Mouse (Mus musculus) regulatory T cell (primary cell): ENCODE data around the gene Cldn34a.
"Not testable (repeated sequence)": the region's sequence is repeated elsewhere in the genome, so short reads cannot be mapped to it uniquely, and the experiment has no call there.

Experiments
- in situ Hi-C: fragments of 300-600 bp; cut with MboI, MseI; formaldehyde crosslinking; loops from one replicate; pipeline ENCODE4 v1.15.1; 2025; ENCODE audit warnings: high pct_unique_total_duplicates

Cldn34a gene

GRCm38 (mm10) chrX:152563034-152563433, at the start of gene Cldn34a:
TSS of gene Cldn34a (plus strand) at chrX:152563334.
- in situ Hi-C loops: no loop called here

DNA sequence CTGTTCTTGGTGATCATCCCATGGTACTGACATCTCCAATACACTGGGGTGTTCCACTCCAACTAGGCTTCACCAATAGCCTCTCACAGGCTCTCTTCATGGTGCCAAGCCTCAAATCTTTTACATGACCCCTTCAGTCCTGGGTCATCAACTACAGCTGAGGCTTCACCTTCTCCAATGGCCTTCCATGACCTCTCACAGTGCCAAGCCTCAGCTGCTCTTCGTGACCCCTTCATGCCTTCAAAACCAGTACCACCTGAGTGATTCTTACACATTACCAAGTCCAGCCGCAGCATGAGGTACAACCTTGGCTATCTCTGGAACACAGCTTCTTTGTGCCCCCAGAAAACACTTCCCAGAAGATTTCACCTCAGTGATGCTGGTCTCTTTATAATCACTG, 44.5 kb upstream of the Cldn34a start:
- in situ Hi-C loops: not testable (repeated sequence)

GRCm38 (mm10) chrX:152545736-152546135, 17.4 kb upstream of the Cldn34a start:
- in situ Hi-C loops: loop anchor here (10.0 kb wide), 1 partner anchor 431 kb away; no protein-coding TSS in a partner anchor

DNA sequence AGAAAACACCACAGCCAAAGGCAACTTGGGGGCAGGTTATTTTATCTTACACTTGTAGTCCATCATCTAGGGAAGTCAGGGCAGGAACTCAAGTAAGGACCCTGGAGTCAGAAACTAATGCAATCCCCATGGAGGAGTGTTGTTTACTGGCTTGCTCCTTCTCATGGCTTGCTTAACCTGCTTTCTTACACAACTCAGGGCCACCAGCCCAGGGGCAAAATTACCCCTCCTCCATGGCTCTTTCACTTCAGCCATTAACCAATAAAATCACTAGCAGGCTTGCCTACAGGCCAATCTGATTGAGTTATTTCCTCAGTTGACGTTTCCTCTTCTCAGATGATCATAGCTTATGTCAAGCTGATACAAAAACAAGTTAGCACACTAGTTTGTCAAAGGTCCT, 15.0 kb upstream of the Cldn34a start:
- in situ Hi-C loops: loop anchor here (10.0 kb wide), 1 partner anchor 433 kb away; no protein-coding TSS in a partner anchor

GRCm38 (mm10) chrX:152557446-152557845, 5.7 kb upstream of the Cldn34a start:
- in situ Hi-C loops: no loop called here
